Mouse (Mus musculus) embryonic facial prominence, embryonic 13.5 days (tissue): ENCODE results near the gene Hist2h2be. TPM values are rescaled to one million over a fixed set of nuclear protein-coding genes. Genes with fewer than 3 reads are reported as not detected.
"Not testable (repeated sequence)": the region's sequence is repeated elsewhere in the genome, so short reads cannot be mapped to it uniquely, and the experiment has no call there.

ENCODE experiments used
- ATAC-seq: fragments of 200-750 bp; cut with Nextera tagmentation; 2 replicates; pipeline ENCODE4 v1.8.0; 2017; ENCODE audit warnings: low read depth; ENCODE audit not compliant: insufficient number of reproducible peaks, insufficient read depth, low FRiP score, low TSS enrichment
- H3K27ac ChIP-seq: fragments of 300-500 bp; sonication (generic); 2 replicates; pipeline ENCODE4 v1.5.1; 2015; ENCODE audit warnings: moderate library complexity, mild to moderate bottlenecking, inconsistent platforms
- H3K27me3 ChIP-seq: fragments of 300-500 bp; sonication (generic); 2 replicates; pipeline ENCODE4 v1.6.1; 2015; ENCODE audit warnings: mild to moderate bottlenecking, inconsistent platforms
- H3K36me3 ChIP-seq: fragments of 300-500 bp; sonication (generic); 2 replicates; pipeline ENCODE4 v1.6.1; 2015; ENCODE audit warnings: mild to moderate bottlenecking, inconsistent platforms
- H3K4me1 ChIP-seq: fragments of 300-500 bp; sonication (generic); 2 replicates; pipeline ENCODE4 v1.6.1; 2015; ENCODE audit warnings: inconsistent platforms
- H3K4me2 ChIP-seq: fragments of 300-500 bp; sonication (generic); 2 replicates; pipeline ENCODE4 v1.6.1; 2015; ENCODE audit warnings: moderate library complexity, mild to moderate bottlenecking, inconsistent platforms
- H3K4me3 ChIP-seq: fragments of 300-500 bp; sonication (generic); 2 replicates; pipeline ENCODE4 v1.5.1; 2015; ENCODE audit warnings: mild to moderate bottlenecking, inconsistent platforms
- H3K9ac ChIP-seq: fragments of 300-500 bp; sonication (generic); 2 replicates; pipeline ENCODE4 v1.6.1; 2015; ENCODE audit warnings: mild to moderate bottlenecking, inconsistent platforms
- H3K9me3 ChIP-seq: fragments of 300-500 bp; sonication (generic); 2 replicates; pipeline ENCODE4 v1.6.1; 2016; ENCODE audit warnings: inconsistent platforms
- WGBS: fragments of 180-500 bp; shearing (Covaris S2); methylation state at CpG from one replicate; pipeline ENCODE4 v1.1.7; 2015; ENCODE audit warnings: mixed read lengths; 5-methylcytosine and 5-hydroxymethylcytosine counted together
- polyA plus RNA-seq: library from polyadenylated mRNA; unstranded; fragments of >200 nt; fragmentation: Nextera tagmentation; extraction: Ambion mirVana; gene quantifications from 2 replicates; pipeline ENCODE4 v1.2.1, GENCODE M21; 2015

Gene Hist2h2be
- polyA plus RNA-seq, 1 experiment from 2014 or later, result 8.7 TPM

DNA sequence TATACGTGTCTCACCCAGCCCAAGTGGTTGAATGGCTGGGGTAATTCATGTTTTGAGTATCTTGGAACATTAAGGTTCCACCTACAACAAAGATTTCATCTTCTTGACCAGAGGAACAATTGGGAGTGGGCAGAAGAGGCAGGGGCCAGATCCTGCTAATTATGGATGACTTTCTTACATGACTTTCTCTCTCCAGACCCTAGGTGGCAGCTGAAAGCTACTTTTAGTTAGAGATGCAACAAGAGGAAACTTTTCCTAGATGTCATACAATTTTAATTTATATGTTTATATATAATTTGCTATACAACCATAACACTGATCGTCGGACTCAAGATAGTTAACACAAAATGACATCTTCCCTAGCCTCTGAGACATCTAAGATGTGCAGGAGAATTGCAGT, 13.1 kb upstream of the Hist2h2be start:
- H3K9me3 ChIP-seq, result no peaks in the 10 kb centered on the region

DNA sequence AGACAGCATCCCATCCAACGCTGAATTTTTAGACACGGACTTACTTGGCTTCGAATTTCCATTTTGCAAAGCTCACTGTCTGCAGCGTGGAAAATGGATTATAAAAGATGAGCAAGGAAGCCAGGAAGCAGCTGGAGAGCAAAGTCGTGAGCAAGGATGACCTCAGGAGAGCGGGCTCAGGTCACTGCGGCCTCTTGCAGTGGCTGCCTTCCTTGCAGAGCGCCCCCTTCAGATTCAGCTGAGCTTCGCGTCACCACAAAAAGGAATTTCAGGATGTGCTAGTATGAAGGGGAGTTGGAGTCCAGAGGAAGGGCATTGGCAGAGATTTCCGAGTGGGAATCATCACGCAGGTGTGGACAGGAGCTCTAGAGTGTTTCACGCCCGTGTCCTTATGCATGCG, 11.7 kb upstream of the Hist2h2be start:
- H3K27ac ChIP-seq, result no peak overlapping the region
- 19% methylated on average over 15 of the region's 15 CpGs for WGBS
- H3K4me1 ChIP-seq, result no peaks in the 10 kb centered on the region
- H3K9ac ChIP-seq, result 0 out of 2 replicates have a peak overlapping the region, but pooled peaks have one; percentile 27
- H3K9me3 ChIP-seq, result no peaks in the 10 kb centered on the region
- no peak overlapping the region for H3K4me3 ChIP-seq
- H3K4me2 ChIP-seq, result no peak overlapping the region
- no peaks in the 10 kb centered on the region for H3K27me3 ChIP-seq
- H3K36me3 ChIP-seq, result no peaks in the 10 kb centered on the region
- ATAC-seq, result no peak

More for the DNA sequence above, 13.1 kb upstream of the Hist2h2be start:
- Histone ChIP-seq H3K4me2 (no peak overlapping the region), H3K36me3 (no peaks in the 10 kb centered on the region), H3K4me1 (no peaks in the 10 kb centered on the region), H3K27me3 (no peaks in the 10 kb centered on the region), H3K27ac (no peak overlapping the region), H3K9ac (no peak overlapping the region), H3K4me3 (no peak overlapping the region)
- ATAC-seq, result no peak
- WGBS, result 83% methylated on average over 3 of the region's 3 CpGs

DNA sequence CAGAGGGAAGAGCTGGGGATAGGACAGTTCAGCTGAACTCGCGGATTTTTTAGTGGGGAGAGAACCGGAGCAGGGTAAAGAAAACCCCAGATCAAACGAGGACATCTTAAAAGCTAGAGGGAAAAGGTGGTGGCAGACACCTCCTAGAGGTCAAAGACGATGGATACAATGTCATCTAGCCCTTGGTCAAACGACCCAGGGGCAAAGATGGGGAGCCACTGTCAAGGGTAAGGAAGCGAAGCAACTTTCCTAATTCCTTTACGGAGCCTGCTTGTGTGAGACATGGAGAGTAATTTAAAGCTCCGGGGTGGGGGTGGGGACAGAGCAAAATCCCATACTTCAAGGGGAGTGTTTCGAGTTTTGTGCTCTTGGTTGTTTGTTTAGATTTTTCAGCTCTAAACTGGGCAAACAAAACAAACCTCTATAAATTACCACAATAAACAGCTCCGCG, 1.7 kb upstream of the Hist2h2be start:
- peak overlapping the region; percentile 86 for H3K4me2 ChIP-seq
- H3K9ac ChIP-seq, result peak overlapping the region; percentile 91
- peaks cover 31% of the 10 kb centered on the region for H3K4me1 ChIP-seq
- no peaks in the 10 kb centered on the region for H3K36me3 ChIP-seq
- 0% methylated on average over 12 of the region's 12 CpGs for WGBS
- peak overlapping the region; percentile 62 for H3K4me3 ChIP-seq
- H3K27ac ChIP-seq, result peak overlapping the region; percentile 99
- H3K27me3 ChIP-seq, result no peaks in the 10 kb centered on the region
- H3K9me3 ChIP-seq, result no peaks in the 10 kb centered on the region
- ATAC-seq, result no peak

GRCm38 (mm10) chr3:96219661-96220130, 1.2 kb upstream of the Hist2h2be start, which contains the start of the genes Bola1 and Hist2h2ab:
Bola1 (minus strand) TSS chr3:96219709.
Hist2h2ab (plus strand) TSS chr3:96219865.
- Histone ChIP-seq H3K27ac (peak within 1 kb of the TSS; percentile 99), H3K4me3 (peak within 1 kb of the TSS; percentile 62), H3K4me2 (peak within 1 kb of the TSS; percentile 86), H3K36me3 (no peaks in the 10 kb centered on the region), H3K27me3 (no peaks in the 10 kb centered on the region), H3K9ac (peak within 1 kb of the TSS; percentile 91), H3K4me1 (peaks cover 31% of the 10 kb centered on the region), H3K9me3 (no peaks in the 10 kb centered on the region)
- WGBS, result under 1% methylated on average over 37 of the region's 37 CpGs
- ATAC-seq, result peak; percentile 85

DNA sequence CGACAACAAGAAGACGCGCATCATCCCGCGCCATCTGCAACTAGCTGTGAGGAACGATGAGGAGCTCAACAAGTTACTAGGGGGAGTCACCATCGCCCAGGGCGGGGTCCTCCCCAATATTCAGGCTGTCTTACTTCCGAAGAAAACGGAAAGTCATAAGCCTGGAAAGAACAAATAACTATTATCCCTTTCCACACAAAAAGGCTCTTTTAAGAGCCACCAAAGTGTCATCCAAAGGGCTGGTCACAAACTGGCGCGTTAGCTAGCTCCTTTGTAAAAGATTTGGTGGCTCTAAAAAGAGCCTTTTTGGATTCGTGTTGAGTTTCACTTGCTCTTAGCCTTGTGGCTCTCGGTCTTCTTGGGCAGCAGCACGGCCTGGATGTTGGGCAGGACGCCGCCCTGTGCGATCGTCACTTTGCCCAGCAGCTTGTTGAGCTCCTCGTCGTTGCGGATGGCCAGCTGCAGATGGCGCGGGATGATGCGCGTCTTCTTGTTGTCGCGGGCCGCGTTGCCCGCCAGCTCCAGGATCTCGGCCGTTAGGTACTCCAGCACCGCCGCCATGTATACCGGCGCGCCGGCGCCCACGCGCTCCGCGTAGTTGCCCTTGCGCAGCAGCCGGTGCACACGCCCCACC, 671 bp upstream of the Hist2h2be start:
- peak; percentile 7; the same call in 1 of the 2 replicates for ATAC-seq
- H3K4me1 ChIP-seq, result peaks cover 32% of the 10 kb centered on the region
- H3K4me2 ChIP-seq, result peak overlapping the region; percentile 86
- peak overlapping the region; percentile 99 for H3K27ac ChIP-seq
- not testable (repeated sequence) for H3K27me3 ChIP-seq, H3K36me3 ChIP-seq, H3K9me3 ChIP-seq
- peak overlapping the region; percentile 62 for H3K4me3 ChIP-seq
- under 1% methylated on average over 39 of the region's 47 CpGs for WGBS
- peak overlapping the region; percentile 91 for H3K9ac ChIP-seq

DNA sequence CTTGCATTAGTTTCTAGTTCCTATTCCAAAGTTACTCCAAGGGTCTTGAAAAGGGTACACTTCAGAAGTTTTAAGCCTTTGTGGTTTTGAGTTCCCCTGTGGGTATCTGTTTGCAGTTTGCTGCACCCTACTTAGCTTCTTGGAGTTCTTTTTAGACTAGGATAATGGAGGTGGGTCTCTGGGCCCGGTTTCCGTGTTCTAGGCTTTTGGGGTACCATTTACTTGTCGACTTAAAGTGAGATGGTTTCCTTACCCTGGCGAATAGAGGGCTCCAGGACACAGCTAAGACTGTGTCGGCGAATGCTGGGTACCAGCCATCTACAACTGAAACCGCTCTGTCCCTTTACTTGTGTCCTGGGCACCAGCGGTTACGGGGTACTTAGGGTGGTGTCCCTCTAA, 720 bp downstream of the Hist2h2be start:
- Histone ChIP-seq H3K4me3 (peak overlapping the region; percentile 62), H3K4me2 (peak overlapping the region; percentile 86), H3K4me1 (peaks cover 45% of the 10 kb centered on the region), H3K27me3 (no peaks in the 10 kb centered on the region), H3K36me3 (no peaks in the 10 kb centered on the region), H3K27ac (peak overlapping the region; percentile 99), H3K9ac (peak overlapping the region; percentile 91), H3K9me3 (no peaks in the 10 kb centered on the region)
- ATAC-seq, result no peak
- WGBS, result 17% methylated on average over 9 of the region's 9 CpGs

GRCm38 (mm10) chr3:96222774-96223173, 1.9 kb downstream of the Hist2h2be start:
- H3K4me3 ChIP-seq, result no peak overlapping the region
- ATAC-seq, result no peak
- H3K27me3 ChIP-seq, result no peaks in the 10 kb centered on the region
- no peak overlapping the region for H3K9ac ChIP-seq
- WGBS, result 90% methylated on average over 4 of the region's 4 CpGs
- H3K9me3 ChIP-seq, result no peaks in the 10 kb centered on the region
- peak overlapping the region; percentile 86 for H3K4me2 ChIP-seq
- peaks cover 52% of the 10 kb centered on the region for H3K4me1 ChIP-seq
- H3K27ac ChIP-seq, result no peak overlapping the region
- H3K36me3 ChIP-seq, result no peaks in the 10 kb centered on the region

DNA sequence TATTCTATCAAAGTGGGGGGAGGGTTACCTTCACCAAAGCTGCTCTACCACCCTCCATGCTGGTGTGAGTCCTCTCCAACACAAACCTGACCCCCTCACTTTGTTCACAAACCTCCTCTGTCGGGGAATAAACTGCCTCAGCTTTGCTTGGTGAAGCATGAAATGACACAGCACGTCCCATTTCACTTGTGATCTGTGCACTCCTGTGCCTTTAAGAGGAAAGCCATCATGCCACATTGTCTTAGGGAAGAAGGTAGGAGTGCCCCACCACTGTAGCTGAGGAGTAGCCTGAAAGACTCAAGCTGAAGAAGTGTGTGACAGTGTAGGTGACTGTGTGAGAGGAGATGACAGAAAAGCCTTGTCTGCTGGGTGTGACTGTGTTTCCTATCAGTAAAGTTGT, 4.5 kb downstream of the Hist2h2be start:
- no peak for ATAC-seq
- 16% methylated on average over 2 of the region's 2 CpGs for WGBS
- Histone ChIP-seq H3K9me3 (no peaks in the 10 kb centered on the region), H3K4me1 (peaks cover 43% of the 10 kb centered on the region), H3K4me3 (no peak overlapping the region), H3K27ac (no peak overlapping the region), H3K36me3 (no peaks in the 10 kb centered on the region), H3K27me3 (no peaks in the 10 kb centered on the region), H3K9ac (no peak overlapping the region), H3K4me2 (no peak overlapping the region)

DNA sequence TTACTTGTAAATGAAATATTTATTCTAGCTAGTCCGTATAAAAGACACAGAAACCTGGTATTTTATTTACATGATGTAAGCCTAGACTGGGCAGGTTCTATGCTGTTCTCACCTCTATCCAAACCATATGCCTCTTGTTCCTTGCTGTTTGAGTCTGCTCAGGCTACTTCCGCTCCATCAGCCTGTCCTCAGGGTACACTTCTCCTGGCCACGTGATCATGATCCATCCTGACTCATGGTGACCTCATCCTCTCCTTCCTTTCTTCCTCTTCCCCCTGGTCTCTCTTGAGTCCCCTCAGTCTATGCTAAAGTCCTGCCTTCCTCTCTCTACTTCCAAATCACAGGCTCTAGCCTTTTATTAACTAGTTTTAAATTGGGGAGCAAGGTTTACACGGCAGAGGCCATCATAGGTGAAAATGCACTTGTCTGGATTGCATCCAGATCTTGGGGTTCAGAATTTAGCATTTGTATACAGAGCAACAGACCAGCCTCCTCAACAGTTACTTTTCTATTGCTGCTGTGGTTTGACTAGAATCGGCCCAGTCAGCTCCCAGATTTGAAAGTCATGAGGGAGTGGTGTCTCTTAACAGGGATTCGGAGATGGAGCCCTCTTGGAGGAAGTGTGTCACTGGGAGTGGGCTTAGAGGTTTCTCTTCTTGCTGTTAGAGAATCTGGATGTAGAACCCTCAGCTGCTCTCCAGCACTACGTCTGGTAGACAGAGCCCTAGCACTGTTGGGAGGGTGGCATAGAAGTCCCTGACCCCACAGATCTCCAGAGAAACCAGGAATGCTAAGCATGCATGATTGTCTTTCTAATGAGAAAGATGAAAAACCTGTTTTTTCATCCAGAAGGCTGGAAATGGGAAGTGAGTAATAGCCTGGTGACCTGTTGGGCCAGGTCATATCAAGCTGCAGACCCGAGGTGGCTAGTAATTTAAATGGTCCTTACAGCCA, 6.1 kb downstream of the Hist2h2be start:
- Histone ChIP-seq H3K4me3 (no peak overlapping the region), H3K27ac (0 out of 2 replicates have a peak overlapping the region, but pooled peaks have one; percentile 3), H3K36me3 (no peaks in the 10 kb centered on the region), H3K4me2 (no peak overlapping the region), H3K27me3 (no peaks in the 10 kb centered on the region), H3K9me3 (no peaks in the 10 kb centered on the region), H3K4me1 (peaks cover 36% of the 10 kb centered on the region), H3K9ac (no peak overlapping the region)
- no peak for ATAC-seq
- 60% methylated on average over 8 of the region's 8 CpGs for WGBS

GRCm38 (mm10) chr3:96228828-96229227, 7.9 kb downstream of the Hist2h2be start:
- peaks cover 22% of the 10 kb centered on the region for H3K4me1 ChIP-seq
- H3K9me3 ChIP-seq, result no peaks in the 10 kb centered on the region
- ATAC-seq, result no peak
- no peak overlapping the region for H3K9ac ChIP-seq
- H3K27ac ChIP-seq, result no peak overlapping the region
- no peak overlapping the region for H3K4me2 ChIP-seq
- H3K4me3 ChIP-seq, result no peak overlapping the region
- H3K36me3 ChIP-seq, result no peaks in the 10 kb centered on the region
- H3K27me3 ChIP-seq, result no peaks in the 10 kb centered on the region
- WGBS, result 71% methylated on average over 2 of the region's 2 CpGs

DNA sequence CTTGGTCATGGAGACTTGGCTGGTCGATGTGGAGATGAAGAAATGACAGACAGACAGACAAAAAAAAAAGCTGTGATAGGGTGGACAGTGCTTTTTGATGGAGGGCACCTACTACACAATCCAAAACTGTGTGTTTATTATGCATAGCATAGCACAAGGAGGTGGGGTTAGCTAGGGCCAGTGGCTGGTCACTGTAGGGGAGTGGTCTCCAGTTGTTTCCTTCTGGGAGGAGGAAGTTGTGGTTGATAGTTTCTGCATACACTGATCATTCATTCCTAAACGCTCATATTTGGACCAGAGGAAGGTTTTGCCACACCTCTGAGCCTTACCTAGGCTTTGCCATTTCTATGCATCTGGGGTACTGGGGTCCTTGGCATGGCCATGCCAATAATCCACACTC, 9.5 kb downstream of the Hist2h2be start:
- Histone ChIP-seq H3K4me2 (no peak overlapping the region), H3K9me3 (no peaks in the 10 kb centered on the region), H3K36me3 (no peaks in the 10 kb centered on the region), H3K27ac (no peak overlapping the region), H3K9ac (no peak overlapping the region), H3K4me1 (peaks cover 19% of the 10 kb centered on the region), H3K4me3 (no peak overlapping the region), H3K27me3 (no peaks in the 10 kb centered on the region)
- 72% methylated on average over 2 of the region's 2 CpGs for WGBS
- no peak for ATAC-seq
